Mouse (Mus musculus): ENCODE results near the gene Surf2.
"Not testable (repeated sequence)": the region's sequence is repeated elsewhere in the genome, so short reads cannot be mapped to it uniquely, and the experiment has no call there.

Surf2 gene

DNA sequence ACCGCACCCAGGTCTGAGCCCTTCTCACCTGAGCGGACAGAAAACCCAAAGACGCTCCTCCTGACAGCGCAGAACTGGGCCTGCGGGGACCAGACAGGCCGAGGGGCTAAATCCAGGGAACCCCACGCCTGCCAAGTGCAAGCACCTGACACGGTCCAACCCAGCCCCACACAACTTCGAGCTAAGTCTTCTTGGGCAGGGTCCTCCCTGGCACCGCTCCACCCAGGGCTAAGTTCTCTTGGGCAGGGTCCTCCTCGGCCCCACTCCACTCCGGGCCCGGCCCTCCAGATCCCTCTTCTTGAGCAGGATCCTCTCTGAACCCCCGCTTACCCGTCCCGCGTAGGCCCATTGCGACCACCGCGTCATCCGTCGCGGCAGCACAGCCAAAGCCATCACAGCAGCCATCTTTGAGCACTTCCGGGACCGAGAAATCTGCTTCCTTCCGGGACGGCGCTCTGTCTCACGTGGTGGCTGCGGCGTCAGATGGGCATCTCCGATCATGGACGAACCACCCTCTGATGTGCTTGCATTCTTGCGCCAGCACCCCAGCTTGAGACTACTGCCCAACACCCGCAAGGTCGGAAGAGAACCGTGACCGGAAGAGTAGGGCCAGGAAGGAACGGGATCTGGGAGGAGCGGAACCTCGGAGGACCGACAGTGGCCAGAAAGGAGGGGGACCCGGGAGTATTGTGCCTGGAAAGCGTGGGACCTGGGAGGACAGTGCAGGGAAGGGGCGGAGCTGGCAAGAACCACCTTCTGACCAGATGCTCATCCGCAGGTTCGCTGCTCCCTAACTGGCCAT, at the start of gene Surf2, which contains the start of gene Surf1:
Gene Surf2, plus strand, starts transcription at position 441 of the 802 bp plus-strand sequence.
Gene Surf1, minus strand, starts transcription at position 604 of the 802 bp plus-strand sequence.
- peak; percentile 74 to 88 for DNase-seq (ENCODE audit: low spot score in 2 of 2)

DNA sequence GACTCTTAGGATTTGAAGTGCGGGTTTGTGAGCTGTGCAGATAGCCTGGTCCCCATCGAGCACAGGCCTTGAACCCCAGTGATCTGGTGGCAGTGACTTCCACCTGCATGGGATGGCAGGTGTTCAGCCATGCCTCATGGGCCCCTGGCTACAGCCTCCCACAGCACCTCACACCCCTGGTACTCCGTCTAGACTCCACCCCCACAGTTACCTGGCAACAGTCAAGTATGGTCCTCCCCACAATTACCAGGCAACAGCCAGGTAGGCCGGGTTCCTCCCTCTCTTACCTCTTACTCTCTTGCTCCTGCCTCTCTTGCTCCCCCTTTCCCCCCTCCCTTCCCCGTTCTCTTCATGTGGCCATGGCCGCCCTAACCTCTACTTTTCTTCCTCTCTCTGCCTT, 45.5 kb upstream of the Surf2 start:
- DNase-seq (ENCODE audit: low spot score in 2 of 2), result no peak

DNA sequence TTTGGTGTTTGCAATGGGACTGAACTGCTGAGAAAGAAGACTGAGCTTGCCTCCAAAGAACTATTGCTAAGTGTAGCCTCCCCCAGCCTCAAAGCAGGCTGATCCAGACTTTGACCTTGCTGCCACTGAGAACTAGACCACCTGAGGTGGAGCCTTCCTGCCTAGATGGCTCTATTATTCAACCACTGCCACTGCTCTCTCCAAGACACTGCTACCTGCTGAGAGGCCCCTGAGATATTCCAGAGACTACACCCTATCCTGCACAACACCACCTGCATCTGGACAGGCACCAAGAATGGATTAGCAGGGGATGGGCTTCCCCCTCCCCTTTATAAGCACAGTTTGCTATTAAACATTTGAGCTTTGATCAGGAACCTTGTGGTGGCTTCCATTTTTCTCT, 37.6 kb upstream of the Surf2 start:
- DNase-seq (ENCODE audit: low spot score in 2 of 2), result no peak

DNA sequence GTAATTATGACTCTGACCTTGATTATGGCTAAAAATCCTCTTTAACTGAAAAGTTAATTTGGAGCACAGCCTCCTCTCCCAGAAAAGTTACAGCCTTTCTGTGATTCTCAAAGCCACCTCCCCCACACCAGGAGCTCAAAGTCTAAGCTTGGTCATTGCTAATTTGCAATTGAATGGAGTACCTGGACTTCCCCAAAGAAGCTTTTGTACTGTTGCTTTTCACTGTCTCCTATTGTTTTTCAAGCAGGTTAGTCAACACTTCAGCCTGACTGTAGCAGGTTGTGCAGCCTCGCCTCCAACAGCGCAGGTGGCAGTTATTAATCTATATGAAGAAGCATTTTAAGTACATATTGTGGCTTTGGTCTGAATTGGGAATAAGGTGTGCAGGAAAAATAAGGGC, 30.6 kb upstream of the Surf2 start:
- not testable (repeated sequence) for DNase-seq (ENCODE audit: low spot score in 2 of 2)

DNA sequence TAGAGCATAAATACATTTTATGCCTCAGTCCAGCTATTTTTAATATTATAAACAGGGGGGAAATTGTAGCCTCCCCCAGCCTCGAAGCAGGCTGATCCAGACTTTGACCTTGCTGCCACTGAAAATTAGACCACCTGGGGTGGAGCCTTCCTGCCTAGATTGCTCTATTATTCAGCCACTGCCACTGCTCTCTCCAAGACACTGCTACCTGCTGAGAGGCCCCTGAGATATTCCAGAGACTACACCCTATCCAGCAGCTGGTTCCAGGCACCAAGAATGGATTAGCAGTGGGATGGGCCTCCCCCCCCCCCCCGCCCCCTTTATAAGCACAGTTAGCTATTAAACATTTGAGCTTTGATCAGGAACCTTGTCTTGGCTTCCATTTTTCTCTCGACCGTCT, 30.0 kb upstream of the Surf2 start:
- DNase-seq (ENCODE audit: low spot score in 2 of 2), result not testable (repeated sequence)

DNA sequence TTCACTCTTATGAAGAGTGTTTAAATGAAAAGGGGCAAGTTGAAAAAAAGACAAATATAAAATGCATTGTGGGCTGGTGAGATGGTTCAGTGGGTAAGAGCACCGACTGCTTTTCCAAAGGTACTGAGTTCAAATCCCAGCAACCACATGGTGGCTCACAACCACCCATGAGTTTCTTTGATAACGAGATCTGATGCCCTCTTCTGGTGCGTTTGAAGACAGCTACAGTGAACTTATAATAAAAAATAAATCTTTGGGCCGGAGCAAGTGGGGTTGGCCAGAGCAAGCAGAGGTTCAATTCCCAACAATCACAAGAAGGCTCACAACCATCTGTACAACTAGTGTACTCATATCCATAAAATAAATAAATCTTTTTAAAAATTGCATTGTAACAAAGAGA, 20.3 kb upstream of the Surf2 start:
- no peak for DNase-seq (ENCODE audit: low spot score in 2 of 2)

DNA sequence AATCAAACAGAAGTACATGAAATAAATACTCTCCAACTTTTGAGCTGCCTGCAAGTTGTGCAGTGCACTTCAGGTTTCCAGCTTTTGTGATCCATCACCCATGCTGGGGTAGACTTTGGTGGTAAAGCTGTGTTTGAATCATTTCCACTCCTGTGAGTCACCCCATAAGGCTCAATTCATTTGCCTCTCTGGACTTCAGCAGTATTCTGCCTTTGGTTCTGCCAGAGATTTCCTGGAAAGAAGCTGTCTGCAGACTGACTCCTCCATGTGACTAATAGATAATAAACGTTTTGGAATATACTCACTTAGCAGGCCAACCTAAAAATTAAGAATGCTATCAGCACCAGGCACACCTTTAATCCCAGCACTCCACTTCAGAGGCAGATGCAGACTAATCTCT, 15.4 kb upstream of the Surf2 start:
- no peak for DNase-seq (ENCODE audit: low spot score in 2 of 2)

DNA sequence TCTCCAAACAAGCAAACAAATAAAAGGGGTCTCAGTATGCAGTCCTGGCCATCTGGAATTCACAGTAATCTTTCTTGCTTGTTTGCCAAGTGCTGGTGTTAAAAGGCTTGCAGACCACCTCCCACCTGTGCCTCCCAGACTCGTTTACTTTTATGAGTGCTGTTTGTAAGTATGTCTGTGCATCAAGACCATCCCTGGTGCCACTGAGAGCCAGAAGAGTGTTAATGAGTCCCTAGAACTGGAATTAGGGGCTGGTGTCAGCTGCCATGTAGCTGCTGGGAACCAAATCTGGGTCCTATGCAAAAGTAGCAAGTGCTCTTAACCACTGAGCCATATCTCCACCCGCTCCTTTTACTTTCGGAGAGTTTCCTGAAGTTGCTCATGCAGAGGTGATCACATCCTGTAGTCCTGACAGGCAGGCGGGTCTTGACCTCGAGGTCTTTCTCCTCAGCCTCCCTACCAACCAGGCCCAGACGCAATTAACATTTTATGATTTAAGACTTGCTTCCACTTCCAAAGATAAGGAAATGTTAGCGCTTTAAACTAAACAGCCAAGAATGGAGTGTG, 14.2 kb upstream of the Surf2 start:
- no peak for DNase-seq (ENCODE audit: low spot score in 2 of 2)

DNA sequence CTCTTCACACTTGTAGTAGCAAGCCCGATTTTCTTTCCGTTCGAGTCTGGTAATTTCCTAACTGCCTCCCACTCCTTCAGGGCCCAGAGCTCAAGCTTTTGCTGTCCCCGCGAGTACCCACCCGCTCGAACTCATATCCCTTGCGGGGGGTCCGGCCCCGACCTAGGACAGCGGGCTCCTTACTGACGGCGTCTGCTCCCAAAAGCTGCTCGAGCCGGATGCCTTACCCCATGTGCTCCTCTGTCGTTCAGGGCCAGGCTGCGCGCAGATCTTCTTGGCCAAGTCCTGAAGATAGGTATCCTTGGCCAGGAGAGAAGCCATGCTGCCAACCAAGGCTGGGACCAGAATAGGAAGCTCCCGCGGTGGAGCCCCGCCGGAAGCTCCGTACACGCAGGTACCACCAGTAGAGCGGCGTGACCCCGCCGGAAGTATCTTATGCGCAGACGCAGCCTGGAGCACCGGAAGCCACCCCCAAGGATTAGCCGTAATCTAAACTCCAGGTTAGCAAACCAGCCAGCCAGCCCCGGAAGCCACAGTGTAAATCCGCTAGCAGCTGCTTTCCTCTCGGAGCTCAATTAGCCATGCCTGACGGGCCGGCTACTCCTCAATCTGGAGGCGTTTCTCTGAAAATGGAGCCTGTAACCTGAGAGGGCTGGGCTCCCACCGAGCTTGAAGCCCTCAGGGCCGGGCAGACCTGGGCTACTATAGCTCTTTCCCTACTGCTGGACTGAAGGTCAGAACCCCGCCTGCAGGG, 13.5 kb upstream of the Surf2 start, which contains the start of gene Surf6:
Gene Surf6, minus strand, starts transcription at position 413 of the 754 bp plus-strand sequence.
- peak; percentile 94 to 97 for DNase-seq (ENCODE audit: low spot score in 2 of 2)

DNA sequence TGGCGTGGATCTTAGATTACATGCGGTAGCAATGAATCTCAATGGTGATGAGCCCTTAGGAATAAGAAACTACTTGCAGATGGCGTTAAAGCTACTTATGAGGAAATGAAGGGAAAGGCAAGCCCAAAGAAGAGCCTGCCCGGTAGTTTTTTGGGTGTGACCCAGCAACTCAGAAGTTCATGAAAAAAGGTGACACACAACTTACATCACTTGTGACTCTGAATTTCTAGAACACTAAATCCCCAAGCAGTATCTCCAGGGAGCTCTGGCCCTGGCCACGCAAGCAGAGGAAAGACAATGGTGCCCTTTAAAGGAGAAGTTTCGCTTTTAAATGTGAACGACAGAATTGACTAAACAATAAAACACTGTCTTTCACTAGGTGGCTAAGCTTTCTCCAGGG, 12.9 kb upstream of the Surf2 start:
- no peak for DNase-seq (ENCODE audit: low spot score in 2 of 2)

DNA sequence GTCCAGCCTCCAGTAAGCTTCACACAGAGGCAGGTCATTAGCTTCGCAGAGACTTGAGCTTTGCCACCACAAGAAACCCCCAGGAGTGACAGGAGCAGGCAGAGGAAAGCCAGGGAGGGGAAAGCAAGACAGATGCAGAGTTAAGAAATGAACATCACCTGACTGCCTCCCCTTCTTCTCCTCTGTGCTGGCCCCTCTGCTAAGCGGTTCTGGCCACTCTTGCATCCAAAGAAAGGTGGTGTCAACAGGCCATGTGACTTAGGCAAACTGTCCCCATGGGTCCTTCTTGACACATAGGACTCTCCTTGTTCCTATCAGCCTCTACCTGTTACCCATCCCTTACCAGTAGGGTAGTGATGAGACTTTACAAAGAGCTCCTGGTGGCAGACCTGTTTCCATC, 10.2 kb upstream of the Surf2 start:
- no peak for DNase-seq (ENCODE audit: low spot score in 2 of 2)

DNA sequence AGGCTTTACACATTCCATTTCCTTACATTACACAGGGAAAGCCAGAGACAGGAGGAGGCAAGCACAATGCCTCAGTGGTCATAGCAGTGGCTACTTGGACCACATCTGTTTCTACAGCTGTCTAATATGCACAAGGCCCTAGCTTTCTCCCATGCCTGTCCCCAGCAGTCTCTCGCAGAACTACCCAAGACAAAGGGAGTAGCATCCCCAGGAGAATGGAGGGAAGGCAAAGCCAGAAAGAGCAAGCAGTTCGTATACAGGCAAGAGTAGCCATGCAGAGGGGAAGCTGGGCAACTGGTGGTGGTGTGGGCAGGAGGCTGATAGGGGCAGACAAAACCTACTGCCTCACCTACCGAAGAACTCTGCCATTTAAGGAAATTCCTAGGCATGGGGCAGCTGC, 9.7 kb upstream of the Surf2 start:
- DNase-seq (ENCODE audit: low spot score in 2 of 2), result no peak

DNA sequence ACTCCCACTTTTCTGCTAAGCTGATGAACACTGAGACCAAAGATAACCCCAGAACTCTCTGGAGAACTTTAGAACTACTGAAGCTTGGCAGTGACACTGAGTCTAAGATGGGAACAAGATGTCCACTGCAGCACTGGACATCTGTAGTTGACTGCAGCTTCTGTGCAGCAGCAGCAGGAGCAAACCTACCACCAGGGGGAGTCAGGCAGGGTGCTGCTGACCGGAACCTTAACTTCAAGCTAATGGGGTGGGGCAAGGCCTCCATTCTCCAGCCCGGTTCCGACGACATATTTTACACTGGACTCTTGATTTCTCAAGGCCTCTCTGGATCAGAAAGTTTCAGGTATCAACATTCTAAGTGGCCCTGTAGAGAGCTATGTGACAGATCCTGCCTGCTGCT, 9.1 kb upstream of the Surf2 start:
- DNase-seq (ENCODE audit: low spot score in 2 of 2), result no peak

DNA sequence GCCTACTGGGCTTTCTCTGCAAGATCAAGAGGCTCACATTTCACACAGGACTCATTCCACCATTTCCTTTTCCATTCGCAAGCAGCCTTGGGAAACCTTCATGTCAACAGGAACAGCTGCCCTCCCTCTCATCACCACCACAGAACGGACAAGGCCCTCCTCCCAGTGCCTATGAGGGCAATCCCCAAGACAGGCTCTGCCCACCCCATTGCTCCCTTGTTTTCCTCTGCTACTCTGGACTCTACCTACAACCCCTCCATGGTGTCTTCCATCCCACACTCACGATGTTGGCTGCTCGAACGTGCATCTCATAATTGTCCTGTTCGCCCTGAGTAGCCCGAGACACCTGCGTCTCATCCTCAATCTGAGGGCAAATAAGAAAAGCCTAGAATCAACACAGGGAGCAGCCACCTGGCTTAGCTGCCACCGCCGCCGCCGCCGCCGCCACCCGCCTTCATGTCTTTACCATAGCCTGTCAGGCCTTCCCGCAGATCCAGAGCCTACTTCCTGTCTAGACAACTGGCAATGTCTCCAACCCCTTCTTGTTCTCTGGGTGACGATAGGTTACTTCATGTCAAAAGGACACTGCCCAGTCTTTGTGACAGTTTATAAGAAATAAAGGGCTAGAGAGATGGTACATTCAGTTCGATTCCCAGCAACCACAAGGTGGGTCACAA, 7.3 kb upstream of the Surf2 start:
- DNase-seq (ENCODE audit: low spot score in 2 of 2), result no peak

DNA sequence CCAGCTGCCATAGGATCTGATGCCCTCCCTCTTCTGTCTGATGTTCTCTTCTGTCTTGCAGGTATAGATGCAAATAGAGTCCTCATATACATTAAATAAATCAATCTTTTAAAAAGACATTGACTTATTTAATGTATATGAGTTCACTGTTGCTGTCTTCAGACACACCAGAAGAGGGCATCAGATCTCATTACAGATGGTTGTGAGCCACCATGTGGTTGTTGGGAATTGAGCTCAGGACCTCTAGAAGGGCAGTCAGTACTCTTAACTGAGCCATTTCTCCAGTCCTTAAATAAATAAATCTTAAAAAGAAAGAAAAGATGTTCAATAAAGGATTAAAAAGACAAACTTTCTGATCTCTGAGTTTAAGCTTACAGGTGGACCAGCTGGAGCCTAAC, 6.8 kb upstream of the Surf2 start:
- no peak for DNase-seq (ENCODE audit: low spot score in 2 of 2)

DNA sequence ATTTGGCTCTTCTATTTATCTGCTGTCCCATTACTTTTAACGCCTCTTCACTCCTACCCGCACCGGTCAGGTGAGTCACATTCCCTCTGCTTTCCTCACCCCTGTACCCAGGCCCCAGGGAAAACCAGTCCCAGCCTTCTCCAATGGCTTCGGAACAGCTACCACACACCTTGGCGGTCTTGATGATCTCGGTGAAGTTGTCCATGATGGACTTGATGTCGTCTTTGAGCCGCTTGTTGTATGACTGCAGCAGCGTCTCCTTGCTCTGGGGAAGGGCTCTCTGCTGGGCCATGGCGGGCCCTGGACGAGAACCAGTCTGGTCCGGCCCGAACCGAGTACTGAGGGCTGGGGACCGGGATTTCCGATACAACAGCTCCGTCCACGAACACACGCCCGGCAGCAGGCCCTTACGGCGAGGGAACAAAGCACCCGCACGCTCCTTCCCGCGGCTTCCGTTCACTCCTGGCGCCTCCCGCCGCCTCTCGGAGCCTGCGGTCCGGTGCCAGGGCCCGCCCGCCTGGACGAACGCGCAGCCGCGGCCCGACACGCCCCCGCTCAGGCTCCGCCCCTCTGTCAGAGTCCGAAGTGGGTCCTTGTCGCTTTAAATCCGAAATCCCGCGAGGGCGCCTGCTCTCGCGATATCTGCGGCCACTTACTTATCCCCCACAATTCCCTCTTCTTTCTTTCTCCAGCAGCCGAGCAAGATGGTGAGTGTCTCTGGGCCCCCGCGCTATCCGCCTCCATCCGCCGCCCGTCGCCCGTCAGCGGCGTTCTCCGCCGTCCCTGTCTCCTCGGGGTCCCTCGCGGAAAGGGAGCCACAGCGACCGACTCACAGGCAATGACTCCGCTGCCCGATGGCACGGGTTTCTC, 5.8 kb upstream of the Surf2 start, which contains the start of the genes Med22 and Rpl7a:
Gene Med22, minus strand, starts transcription at position 554 of the 870 bp plus-strand sequence.
Gene Rpl7a, plus strand, starts transcription at position 641 of the 870 bp plus-strand sequence.
- DNase-seq (ENCODE audit: low spot score in 2 of 2), result peak; percentile 95 to 100

DNA sequence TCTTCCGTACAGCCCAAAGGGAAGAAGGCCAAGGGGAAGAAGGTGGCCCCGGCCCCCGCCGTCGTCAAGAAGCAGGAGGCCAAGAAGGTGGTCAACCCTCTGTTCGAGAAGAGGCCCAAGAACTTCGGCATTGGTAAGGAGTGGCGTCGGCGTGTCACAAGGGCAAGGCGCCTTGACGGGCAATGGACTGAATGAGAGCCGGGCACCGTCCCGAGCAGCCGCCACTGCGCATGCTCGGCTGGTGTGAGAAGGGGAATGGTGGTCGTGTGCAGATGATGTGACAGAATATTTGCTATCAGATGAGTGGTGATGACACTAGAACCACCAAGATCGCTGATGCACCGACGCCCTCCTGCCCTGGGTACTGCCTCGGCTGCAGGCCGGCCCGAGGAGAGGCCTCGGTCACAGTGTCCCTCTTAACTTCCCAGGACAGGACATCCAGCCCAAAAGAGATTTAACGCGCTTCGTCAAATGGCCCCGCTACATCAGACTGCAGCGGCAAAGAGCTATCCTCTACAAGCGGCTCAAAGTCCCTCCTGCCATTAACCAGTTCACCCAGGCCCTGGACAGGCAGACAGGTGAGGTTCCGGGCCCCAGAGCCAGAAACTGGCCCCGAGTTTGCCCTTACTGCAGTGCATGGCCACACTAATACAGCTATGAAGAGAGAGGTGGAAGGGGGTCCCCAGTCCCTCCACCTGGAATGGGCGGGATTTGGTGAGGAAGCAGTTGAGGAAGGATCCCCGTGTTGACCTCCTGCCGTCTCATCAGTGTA, 5.0 kb upstream of the Surf2 start:
- peak in 1 of 2 experiments; percentile 54 for DNase-seq (ENCODE audit: low spot score in 2 of 2)

DNA sequence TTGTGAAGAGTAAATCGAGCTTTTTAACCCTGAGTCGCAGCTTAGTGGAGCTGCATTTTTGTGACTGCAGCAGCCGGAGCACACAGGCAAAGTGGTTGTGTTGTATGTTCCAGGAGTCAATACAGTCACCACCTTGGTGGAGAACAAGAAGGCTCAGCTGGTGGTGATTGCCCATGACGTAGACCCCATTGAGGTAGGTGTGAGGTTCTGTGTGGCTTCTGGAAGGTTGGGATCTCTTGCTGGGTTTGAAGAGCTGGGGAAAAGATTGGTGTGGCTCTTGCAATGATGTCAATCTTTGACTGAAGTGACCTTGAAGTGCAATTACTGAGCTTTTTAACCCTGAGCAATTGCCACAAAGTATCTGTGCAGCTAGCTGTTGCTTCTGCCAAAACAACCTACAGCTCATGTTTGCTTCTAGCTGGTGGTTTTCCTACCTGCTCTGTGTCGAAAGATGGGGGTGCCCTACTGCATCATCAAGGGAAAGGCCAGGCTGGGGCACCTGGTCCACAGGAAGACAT, 3.9 kb upstream of the Surf2 start:
- no peak for DNase-seq (ENCODE audit: low spot score in 2 of 2)

DNA sequence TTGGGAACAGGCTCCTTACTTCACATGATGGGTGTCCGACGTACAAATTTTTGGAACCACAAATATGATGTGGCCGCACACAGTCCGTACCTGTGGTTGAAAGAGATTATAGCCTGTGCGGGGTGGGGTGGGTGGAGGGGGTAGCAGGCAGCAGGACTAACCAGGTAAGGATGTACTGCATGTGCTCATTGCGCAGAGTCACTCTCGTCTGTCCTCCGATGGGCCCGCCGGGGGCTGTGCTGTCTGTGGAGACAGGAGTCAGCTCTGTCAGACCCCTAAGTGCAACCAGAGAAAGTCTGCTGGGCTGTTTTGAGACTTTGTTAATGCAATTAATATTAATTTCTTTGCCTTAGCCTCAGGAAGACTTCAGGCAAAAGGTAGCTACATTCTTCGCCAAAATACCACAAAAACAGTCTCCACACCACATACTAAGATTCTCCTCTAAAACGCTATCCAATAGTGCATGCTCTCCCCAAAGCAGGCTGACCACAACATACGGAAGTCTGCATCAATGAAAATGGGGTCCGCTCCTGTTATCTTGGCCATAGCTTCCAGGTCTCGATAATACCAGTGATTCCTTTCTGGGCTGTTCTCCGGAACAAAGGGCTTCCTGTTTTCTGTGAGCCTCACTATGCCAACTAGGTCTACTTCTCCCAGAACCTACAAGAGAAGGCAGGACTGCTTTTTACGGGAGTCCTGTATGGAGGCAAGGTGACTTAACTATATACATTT, 2.6 kb upstream of the Surf2 start:
- no peak for DNase-seq (ENCODE audit: low spot score in 2 of 2)
